Mouse (Mus musculus) spleen, postnatal 36 days (tissue): ENCODE data around the gene Gm17783.
"Not testable (repeated sequence)": the region's sequence is repeated elsewhere in the genome, so short reads cannot be mapped to it uniquely, and the experiment has no call there.

Experiments used
- DNase-seq, 2 experiments: peaks; one replicate each; pipeline ENCODE4 v3.0.0; 2022; ENCODE audit warnings: low spot score in 2 of 2, mixed read lengths in 1 of 2

The Gm17783 gene

GRCm38 (mm10) chr16:45531950-45532349 lies at the start of gene Gm17783:
Gene Gm17783, minus strand, starts transcription at chr16:45532050.
- no peak for DNase-seq

DNA sequence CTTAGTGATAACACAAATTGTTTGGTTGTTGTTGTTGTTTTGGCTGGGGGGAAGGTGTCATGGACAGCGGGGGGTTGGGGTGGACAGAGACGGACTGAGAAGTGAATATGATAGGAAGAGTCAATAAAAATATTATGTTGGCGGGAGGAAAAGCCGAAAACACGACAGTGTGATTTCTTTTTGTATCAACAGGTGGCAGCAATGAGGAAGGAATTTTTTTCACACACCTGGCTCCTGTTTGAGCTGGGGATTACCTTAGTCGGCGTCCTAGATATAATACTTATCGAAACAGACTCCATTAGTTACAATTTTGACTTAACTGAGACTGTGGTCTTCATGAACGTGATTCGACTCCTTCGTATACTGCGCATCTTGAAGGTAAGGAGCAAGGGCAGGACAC lies 48.0 kb upstream of the Gm17783 start:
- no peak for DNase-seq

DNA sequence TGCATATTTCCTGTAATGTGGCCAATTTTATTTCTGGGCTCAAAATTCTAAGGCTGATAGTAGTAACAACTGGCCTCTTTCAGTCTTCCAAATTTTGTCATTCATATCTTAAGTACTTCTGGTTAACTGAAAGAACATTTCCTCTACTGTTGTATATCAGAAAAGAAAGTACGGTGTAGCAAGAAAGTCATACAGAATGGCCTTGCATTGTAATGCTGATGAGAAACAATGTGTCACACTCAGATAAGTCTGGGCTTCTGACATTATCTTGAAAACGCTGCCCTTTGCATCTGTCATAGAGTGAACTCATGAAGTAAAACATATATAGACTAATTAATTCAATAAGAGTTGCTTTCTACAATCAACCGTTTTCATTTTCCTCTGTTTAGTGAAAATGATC lies 40.5 kb upstream of the Gm17783 start:
- no peak for DNase-seq

DNA sequence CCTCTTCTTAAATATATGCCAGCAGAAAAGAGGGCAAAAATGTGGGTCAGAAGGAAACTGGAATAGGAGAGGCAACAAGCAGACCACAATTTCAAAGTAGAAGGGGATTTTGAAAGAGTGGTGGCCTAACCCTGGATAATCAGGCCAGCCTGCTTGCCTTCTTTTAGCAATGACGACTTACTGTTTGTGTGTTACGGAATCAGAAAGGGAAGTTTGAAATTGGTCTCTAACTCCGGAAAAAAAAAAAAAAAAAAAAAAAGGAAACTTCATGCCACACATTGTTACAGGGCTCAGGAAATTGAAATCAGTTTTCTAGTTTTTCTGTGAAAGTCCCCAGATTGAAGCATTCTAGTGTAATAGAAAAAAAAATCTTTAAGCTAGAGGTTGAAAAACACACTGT lies 29.9 kb upstream of the Gm17783 start:
- no peak for DNase-seq

DNA sequence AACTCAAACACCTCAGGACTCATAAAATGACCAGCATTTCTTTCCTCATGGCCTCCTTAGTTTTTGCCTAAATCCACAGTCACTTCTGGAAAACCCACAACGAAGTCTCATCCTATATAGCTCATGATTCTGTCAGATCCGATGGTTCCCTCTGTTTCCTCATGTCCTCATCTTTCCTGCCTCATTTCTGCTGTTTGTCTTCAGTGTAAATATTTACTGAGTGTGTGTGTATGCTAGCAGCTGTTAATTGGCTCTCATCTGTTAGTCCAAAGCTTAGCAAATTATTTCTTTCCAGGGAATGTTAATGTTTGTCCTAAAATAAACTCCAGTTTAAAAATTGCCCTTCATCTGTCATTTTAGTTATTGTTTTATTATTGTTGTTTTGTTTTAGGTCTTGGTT lies 19.7 kb upstream of the Gm17783 start:
- no peak for DNase-seq

GRCm38 (mm10) chr16:45547982-45548381 lies 16.1 kb upstream of the Gm17783 start:
- no peak for DNase-seq

DNA sequence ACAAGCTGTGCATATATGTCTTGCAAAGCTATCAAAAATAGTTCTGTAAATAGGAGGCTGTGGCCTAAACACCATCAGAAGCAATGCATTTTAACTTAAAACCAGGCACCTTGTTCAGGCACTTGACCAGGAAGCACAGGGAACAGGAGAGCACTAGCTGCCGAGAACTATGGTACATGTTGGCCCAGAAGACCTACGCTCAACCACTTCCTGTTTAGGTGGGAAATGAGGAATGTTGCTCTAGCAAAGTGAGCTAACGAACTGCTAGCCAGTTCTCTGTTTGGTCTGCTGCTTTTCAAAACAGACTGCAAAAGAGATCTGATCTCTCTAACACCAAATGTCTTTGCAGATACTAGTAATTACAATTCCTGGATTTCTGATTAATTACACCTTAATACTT lies 12.5 kb upstream of the Gm17783 start:
- DNase-seq = peak; percentile 35 to 40

- DNase-seq = no peak
Observed at GRCm38 (mm10) chr16:45542108-45542507, 10.3 kb upstream of the Gm17783 start.

DNA sequence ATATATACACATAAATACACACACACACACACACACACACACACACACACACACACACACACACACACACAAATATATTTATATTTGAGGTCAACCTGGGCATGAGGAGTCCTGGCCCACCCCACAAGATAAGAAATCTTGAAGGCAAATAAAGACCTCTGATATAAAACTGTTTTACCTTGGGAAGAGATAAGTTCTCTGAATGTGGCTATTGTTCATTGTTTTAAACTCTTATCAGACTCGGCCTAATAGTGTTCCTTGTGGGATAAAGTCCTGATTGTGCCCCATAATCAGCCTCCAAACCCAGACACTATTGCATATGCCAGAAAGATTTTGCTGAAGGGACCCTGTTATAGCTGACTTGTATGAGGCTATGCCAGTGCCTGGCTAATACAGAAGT lies 6.5 kb upstream of the Gm17783 start:
- DNase-seq = not testable (repeated sequence)

DNA sequence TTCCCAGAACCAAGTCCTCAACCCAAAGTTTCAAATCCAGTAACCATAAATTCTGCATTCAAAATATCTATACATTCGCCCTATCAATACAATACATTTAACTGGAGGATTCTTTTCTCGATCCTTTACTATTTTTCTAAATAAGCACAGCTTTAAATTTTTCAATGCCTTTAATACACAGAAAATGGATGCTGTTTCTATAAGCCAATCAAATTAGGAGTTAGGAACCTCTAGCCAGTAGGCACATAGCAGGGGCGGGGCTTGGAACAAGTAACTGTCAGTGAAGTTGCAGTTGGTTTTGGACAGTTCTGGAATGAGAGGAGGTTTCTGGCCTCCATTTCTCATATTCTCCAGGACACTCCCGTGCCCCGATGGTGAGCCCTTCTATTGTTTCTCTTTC lies 3.2 kb upstream of the Gm17783 start, which contains the start of gene Slc9c1:
Gene Slc9c1, plus strand, starts transcription at position 301 of the 400 bp plus-strand sequence.
- no peak for DNase-seq

GRCm38 (mm10) chr16:45525551-45525950 lies 6.3 kb downstream of the Gm17783 start:
- DNase-seq = no peak

DNA sequence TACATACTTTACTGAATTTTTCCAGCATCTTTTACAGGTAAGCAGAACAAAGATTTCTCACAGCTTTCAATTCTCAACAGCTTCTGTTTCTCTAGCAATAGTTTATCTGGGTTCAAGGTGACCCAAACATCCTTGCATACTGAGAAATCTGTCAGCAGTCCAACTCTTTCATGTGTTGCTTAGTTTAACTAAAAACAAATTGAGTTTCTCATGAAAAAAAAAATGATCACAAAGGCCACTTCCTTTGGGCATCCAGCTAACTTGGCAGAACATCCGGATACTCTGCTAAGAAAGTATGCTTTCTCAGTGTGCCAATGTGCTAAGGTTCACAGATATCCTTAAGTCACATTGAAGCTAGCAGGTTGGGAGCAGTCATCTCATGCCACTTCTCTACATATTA lies 36.5 kb downstream of the Gm17783 start:
- DNase-seq = no peak

GRCm38 (mm10) chr16:45492927-45493326 lies 38.9 kb downstream of the Gm17783 start, which contains the start of gene Gm609:
Gene Gm609, minus strand, starts transcription at chr16:45492969.
- no peak for DNase-seq

- no peak for DNase-seq
Observed at GRCm38 (mm10) chr16:45476991-45477390, 54.9 kb downstream of the Gm17783 start.

DNA sequence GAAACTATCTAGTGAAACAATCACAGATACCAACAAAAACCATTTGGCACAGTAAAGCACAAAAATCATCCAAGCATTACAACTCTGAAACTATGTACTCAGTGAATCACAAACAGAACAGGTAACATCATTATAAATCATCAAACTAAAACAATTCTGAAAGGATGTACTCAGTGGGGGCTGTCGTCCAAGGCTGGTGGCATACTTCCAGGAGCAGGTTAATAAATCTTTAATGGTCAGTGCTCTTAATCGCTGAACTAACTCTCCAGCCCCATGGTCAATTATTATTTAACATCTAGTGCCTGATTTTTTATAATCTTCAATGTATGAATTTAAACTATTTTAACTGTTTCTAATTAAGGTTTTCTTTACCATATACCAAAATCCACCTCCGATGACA lies 60.0 kb downstream of the Gm17783 start:
- not testable (repeated sequence) for DNase-seq
